Mouse (Mus musculus): ENCODE measurements around the gene Fgfr1op. TPM values are rescaled to one million over a fixed set of nuclear protein-coding genes. Genes with fewer than 3 reads are reported as not detected.

The Fgfr1op gene
- polyA plus RNA-seq, 1 experiment from 2014 or later: 26.4 TPM

GRCm38 (mm10) chr17:8214369-8214768 lies 49.1 kb downstream of the Fgfr1op start:
- no peak overlapping the region for H3K27ac ChIP-seq
- no peak overlapping the region for H3K4me3 ChIP-seq
- WGBS: 100% methylated on average over 1 of the region's 1 CpGs
- H3K9me3 ChIP-seq: no peaks in the 10 kb centered on the region
- no peaks in the 10 kb centered on the region for H3K4me1 ChIP-seq
- no peaks in the 10 kb centered on the region for H3K27me3 ChIP-seq (replicated peaks)
- no peak for ATAC-seq (replicated peaks)
- H3K9ac ChIP-seq: no peak overlapping the region
- no peak overlapping the region for H3K4me2 ChIP-seq
- H3K36me3 ChIP-seq (replicated peaks): no peaks in the 10 kb centered on the region

GRCm38 (mm10) chr17:8215016-8215745 lies 49.9 kb downstream of the Fgfr1op start:
- Histone ChIP-seq H3K27ac (no peak overlapping the region), H3K36me3 (replicated peaks) (no peaks in the 10 kb centered on the region), H3K4me2 (no peak overlapping the region), H3K9me3 (no peaks in the 10 kb centered on the region), H3K4me3 (no peak overlapping the region), H3K4me1 (no peaks in the 10 kb centered on the region), H3K27me3 (replicated peaks) (no peaks in the 10 kb centered on the region), H3K9ac (no peak overlapping the region)
- ATAC-seq (replicated peaks): no peak
- WGBS: 90% methylated on average over 12 of the region's 12 CpGs

DNA sequence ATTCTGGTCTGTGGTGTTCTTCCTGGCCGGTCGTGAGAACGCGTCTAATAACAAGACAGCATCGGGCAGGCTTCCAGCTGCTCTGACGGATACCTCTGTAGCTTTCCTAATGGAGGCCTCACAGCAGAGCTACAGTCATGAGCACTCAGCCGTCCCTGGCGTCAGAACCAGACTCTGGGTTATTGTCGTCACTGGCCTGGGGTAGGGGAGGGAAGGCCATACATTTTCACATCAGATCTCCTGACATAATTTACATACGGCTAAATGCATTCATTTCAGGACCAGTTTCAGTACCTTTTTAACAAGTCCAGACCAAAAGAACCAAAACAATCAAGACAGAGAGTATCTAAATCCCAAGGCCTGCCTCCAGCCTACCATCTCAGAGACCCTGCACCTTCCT lies 57.9 kb downstream of the Fgfr1op start:
- no peaks in the 10 kb centered on the region for H3K9me3 ChIP-seq
- H3K4me1 ChIP-seq: no peaks in the 10 kb centered on the region
- H3K36me3 ChIP-seq (replicated peaks): no peaks in the 10 kb centered on the region
- no peak overlapping the region for H3K4me3 ChIP-seq
- ATAC-seq (replicated peaks): no peak
- WGBS: 89% methylated on average over 10 of the region's 10 CpGs
- H3K4me2 ChIP-seq: no peak overlapping the region
- no peak overlapping the region for H3K9ac ChIP-seq
- no peaks in the 10 kb centered on the region for H3K27me3 ChIP-seq (replicated peaks)
- no peak overlapping the region for H3K27ac ChIP-seq

DNA sequence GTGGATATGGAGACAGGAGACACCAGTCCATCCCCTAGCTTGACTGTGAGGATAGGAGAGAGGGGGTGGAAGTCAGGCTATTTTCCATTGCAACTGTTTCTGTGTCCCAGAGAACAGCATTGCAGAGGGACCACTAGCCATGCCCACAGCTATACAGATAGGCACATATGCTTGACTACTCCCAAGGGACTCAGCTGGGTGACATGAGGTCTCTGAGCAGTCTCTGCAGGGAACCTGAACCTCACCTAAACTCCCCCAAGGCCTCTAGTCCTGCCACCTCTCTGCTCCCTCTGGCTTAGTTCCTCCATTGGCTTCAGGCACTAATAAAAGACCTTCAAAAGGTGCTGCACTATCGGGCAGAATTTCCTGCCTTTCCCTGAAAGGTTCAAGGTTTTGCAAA lies 58.8 kb downstream of the Fgfr1op start:
- no peak overlapping the region for H3K9ac ChIP-seq
- ATAC-seq (replicated peaks): no peak
- no peaks in the 10 kb centered on the region for H3K9me3 ChIP-seq
- no peak overlapping the region for H3K4me3 ChIP-seq
- WGBS: 84% methylated on average over 1 of the region's 1 CpGs
- H3K27me3 ChIP-seq (replicated peaks): no peaks in the 10 kb centered on the region
- no peak overlapping the region for H3K27ac ChIP-seq
- no peaks in the 10 kb centered on the region for H3K36me3 ChIP-seq (replicated peaks)
- H3K4me1 ChIP-seq: no peaks in the 10 kb centered on the region
- no peak overlapping the region for H3K4me2 ChIP-seq

GRCm38 (mm10) chr17:8225166-8225565 lies 59.9 kb downstream of the Fgfr1op start:
- no peak overlapping the region for H3K27ac ChIP-seq
- no peak for ATAC-seq (replicated peaks)
- 97% methylated on average over 2 of the region's 2 CpGs for WGBS
- H3K4me2 ChIP-seq: no peak overlapping the region
- no peaks in the 10 kb centered on the region for H3K27me3 ChIP-seq (replicated peaks)
- no peaks in the 10 kb centered on the region for H3K36me3 ChIP-seq (replicated peaks)
- H3K4me3 ChIP-seq: no peak overlapping the region
- no peaks in the 10 kb centered on the region for H3K4me1 ChIP-seq
- no peak overlapping the region for H3K9ac ChIP-seq
- no peaks in the 10 kb centered on the region for H3K9me3 ChIP-seq

GRCm38 (mm10) chr17:8225746-8226145 lies 60.4 kb downstream of the Fgfr1op start:
- Histone ChIP-seq H3K36me3 (replicated peaks) (no peaks in the 10 kb centered on the region), H3K9me3 (no peaks in the 10 kb centered on the region), H3K4me3 (no peak overlapping the region), H3K9ac (no peak overlapping the region), H3K4me1 (no peaks in the 10 kb centered on the region), H3K4me2 (no peak overlapping the region), H3K27ac (no peak overlapping the region), H3K27me3 (replicated peaks) (no peaks in the 10 kb centered on the region)
- 78% methylated on average over 4 of the region's 4 CpGs for WGBS
- ATAC-seq (replicated peaks): no peak

GRCm38 (mm10) chr17:8228622-8229021 lies 63.3 kb downstream of the Fgfr1op start:
- Histone ChIP-seq H3K36me3 (replicated peaks) (no peaks in the 10 kb centered on the region), H3K4me1 (no peaks in the 10 kb centered on the region), H3K27me3 (replicated peaks) (no peaks in the 10 kb centered on the region), H3K4me2 (no peak overlapping the region), H3K27ac (no peak overlapping the region), H3K9me3 (no peaks in the 10 kb centered on the region), H3K9ac (no peak overlapping the region), H3K4me3 (no peak overlapping the region)
- ATAC-seq (replicated peaks): no peak
- WGBS: 41% methylated on average over 9 of the region's 9 CpGs

GRCm38 (mm10) chr17:8229607-8230006 lies 64.3 kb downstream of the Fgfr1op start:
- Histone ChIP-seq H3K4me2 (no peak overlapping the region), H3K4me1 (no peaks in the 10 kb centered on the region), H3K9me3 (no peaks in the 10 kb centered on the region), H3K4me3 (no peak overlapping the region), H3K27ac (no peak overlapping the region), H3K27me3 (replicated peaks) (no peaks in the 10 kb centered on the region), H3K9ac (no peak overlapping the region), H3K36me3 (replicated peaks) (no peaks in the 10 kb centered on the region)
- ATAC-seq (replicated peaks): no peak
- 86% methylated on average over 3 of the region's 3 CpGs for WGBS

DNA sequence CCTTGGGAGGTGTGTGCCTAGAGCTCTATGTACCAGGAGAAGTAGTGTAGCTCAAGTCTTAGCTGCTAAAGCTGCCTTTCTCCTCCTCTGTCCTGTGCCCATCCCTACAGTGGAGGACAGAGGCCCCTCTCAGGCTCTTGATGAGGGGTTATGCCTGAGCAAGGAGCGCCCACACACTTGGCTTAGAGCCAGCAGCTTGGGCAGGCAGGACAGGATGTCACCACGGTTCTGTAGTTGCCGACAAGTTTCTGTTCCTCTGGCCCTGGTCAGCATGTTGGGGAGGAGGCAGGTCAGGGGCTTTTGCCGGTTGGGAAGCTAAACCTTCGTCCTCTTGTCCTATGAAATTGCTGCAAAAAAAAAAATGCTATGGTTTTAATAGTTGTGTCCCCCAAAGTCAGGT lies 66.8 kb downstream of the Fgfr1op start:
- H3K4me3 ChIP-seq: no peak overlapping the region
- WGBS: 77% methylated on average over 5 of the region's 5 CpGs
- no peak for ATAC-seq (replicated peaks)
- no peak overlapping the region for H3K27ac ChIP-seq
- H3K9me3 ChIP-seq: no peaks in the 10 kb centered on the region
- H3K4me2 ChIP-seq: no peak overlapping the region
- H3K4me1 ChIP-seq: no peaks in the 10 kb centered on the region
- H3K9ac ChIP-seq: no peak overlapping the region
- H3K36me3 ChIP-seq (replicated peaks): no peaks in the 10 kb centered on the region
- H3K27me3 ChIP-seq (replicated peaks): no peaks in the 10 kb centered on the region

DNA sequence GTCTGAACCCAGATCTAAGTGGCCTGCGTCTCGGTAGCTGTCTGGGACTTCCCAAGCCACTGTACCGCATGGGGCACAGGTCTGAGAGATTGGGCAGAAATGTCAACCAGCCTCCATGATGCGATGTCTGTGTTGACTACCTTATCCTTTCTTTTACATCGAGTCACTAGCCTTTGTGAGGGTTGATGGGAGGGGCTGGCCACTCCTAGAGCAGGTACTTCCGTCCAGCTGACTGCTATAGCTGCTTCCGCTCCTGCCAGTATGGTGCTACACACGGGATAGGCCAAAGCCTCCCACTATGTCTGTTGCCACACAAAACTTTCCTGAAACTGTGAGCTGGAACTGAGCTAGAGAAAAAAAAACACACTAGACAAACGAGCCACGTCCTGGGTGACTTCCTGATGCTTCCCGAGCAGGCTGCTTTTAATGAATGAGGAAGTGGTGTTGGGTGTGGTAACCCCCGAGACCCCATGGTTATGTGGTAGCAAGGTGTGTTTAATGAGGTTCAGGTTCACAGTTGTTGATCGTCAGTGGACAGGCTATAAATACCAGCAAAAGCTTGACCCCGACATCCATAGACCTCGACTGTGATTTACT lies 68.4 kb downstream of the Fgfr1op start:
- Histone ChIP-seq H3K4me3 (no peak overlapping the region), H3K9ac (no peak overlapping the region), H3K4me1 (no peaks in the 10 kb centered on the region), H3K27me3 (replicated peaks) (no peaks in the 10 kb centered on the region), H3K36me3 (replicated peaks) (no peaks in the 10 kb centered on the region), H3K27ac (no peak overlapping the region), H3K9me3 (no peaks in the 10 kb centered on the region), H3K4me2 (no peak overlapping the region)
- no peak for ATAC-seq (replicated peaks)
- 80% methylated on average over 15 of the region's 15 CpGs for WGBS

GRCm38 (mm10) chr17:8234537-8234936 lies 69.2 kb downstream of the Fgfr1op start:
- H3K4me3 ChIP-seq: no peak overlapping the region
- H3K27ac ChIP-seq: no peak overlapping the region
- WGBS: 84% methylated on average over 4 of the region's 4 CpGs
- no peak overlapping the region for H3K4me2 ChIP-seq
- ATAC-seq (replicated peaks): no peak
- no peaks in the 10 kb centered on the region for H3K9me3 ChIP-seq
- H3K4me1 ChIP-seq: no peaks in the 10 kb centered on the region
- no peaks in the 10 kb centered on the region for H3K36me3 ChIP-seq (replicated peaks)
- H3K27me3 ChIP-seq (replicated peaks): no peaks in the 10 kb centered on the region
- no peak overlapping the region for H3K9ac ChIP-seq

DNA sequence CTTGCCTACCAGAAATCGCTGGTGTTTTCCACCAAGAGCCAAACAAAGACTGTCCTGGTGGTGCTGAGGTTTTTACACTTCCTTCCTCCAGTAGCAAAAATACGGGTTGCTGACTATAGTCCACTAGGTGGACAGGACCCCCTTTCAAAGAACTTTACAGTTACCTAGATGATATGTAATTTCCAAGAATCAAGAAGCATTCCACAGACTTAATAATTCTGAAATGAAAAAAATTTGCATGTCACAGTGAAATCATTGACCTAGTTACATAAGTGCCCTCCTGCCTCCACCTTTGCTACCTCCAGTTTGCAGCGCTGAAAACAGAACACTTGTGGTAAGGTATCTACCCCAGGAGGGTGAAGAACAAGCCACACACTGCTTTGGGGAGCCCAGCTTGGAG lies 70.4 kb downstream of the Fgfr1op start, which contains the start of gene Ccr6:
TSS of gene Ccr6 (plus strand) at position 301 of the 400 bp plus-strand sequence.
- Histone ChIP-seq H3K36me3 (replicated peaks) (no peaks in the 10 kb centered on the region), H3K27me3 (replicated peaks) (no peaks in the 10 kb centered on the region), H3K4me2 (no peak within 1 kb of the TSS), H3K9ac (no peak within 1 kb of the TSS), H3K4me1 (no peaks in the 10 kb centered on the region), H3K4me3 (no peak within 1 kb of the TSS), H3K9me3 (no peaks in the 10 kb centered on the region), H3K27ac (no peak within 1 kb of the TSS)
- no peak for ATAC-seq (replicated peaks)
- WGBS: 76% methylated on average over 3 of the region's 3 CpGs
